Mouse (Mus musculus): ENCODE measurements at regions not wholly inside any gene's neighbourhood (a gene's known extent, or its start where the extent isn't known, plus 50 kb on each side); places are given as distances from the start of the nearest gene placed in this dataset.

- no peak overlapping the region for H3K9ac ChIP-seq
- no peaks in the 10 kb centered on the region for H3K36me3 ChIP-seq
- no peaks in the 10 kb centered on the region for H3K9me3 ChIP-seq (replicated peaks)
- 55% methylated on average over 2 of the region's 2 CpGs for WGBS
- ATAC-seq (replicated peaks; ENCODE audit: insufficient number of reproducible peaks, insufficient read depth, low FRiP score, low read depth) = no peak
- H3K27me3 ChIP-seq = no peaks in the 10 kb centered on the region
- no peaks in the 10 kb centered on the region for H3K4me1 ChIP-seq (replicated peaks)
- H3K4me2 ChIP-seq = no peak overlapping the region
- H3K27ac ChIP-seq = no peak overlapping the region
- H3K4me3 ChIP-seq = no peak overlapping the region
Observed at GRCm38 (mm10) chr16:77459651-77460050, 142.2 kb downstream of the Gm11146 start.

- Histone ChIP-seq H3K4me1 (replicated peaks) (peaks cover 7% of the 10 kb centered on the region), H3K9me3 (replicated peaks) (no peaks in the 10 kb centered on the region), H3K27me3 (no peaks in the 10 kb centered on the region), H3K4me2 (no peak overlapping the region), H3K36me3 (no peaks in the 10 kb centered on the region), H3K27ac (no peak overlapping the region), H3K4me3 (no peak overlapping the region), H3K9ac (no peak overlapping the region)
- WGBS = 89% methylated on average over 6 of the region's 6 CpGs
- no peak for ATAC-seq (replicated peaks; ENCODE audit: insufficient number of reproducible peaks, insufficient read depth, low FRiP score, low read depth)
Observed at GRCm38 (mm10) chr16:77444647-77445046, 157.2 kb downstream of the Gm11146 start.

DNA sequence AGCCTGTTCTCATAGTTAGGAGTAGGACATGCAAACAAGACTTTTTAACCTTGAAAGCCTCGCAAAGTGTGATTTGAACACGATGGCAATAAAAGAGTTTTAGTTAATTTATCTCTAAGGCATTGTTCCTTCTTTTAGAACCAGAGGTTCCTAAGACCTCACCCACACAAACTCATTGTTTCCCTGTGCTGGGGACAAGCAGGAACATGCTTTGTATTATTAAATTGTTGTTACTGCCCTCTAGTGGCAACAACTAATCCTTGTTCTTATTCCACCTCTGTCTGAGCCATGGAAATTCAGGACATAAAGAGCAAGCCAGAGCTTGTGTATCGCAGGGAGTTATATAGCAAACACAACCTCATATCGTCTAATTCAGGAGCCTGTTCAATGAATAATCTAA, 157.9 kb downstream of the Gm11146 start:
- ATAC-seq (replicated peaks; ENCODE audit: insufficient number of reproducible peaks, insufficient read depth, low FRiP score, low read depth) = peak; percentile 67; the same call in 1 of the 2 replicates
- Histone ChIP-seq H3K27ac (no peak overlapping the region), H3K4me2 (no peak overlapping the region), H3K36me3 (no peaks in the 10 kb centered on the region), H3K4me3 (no peak overlapping the region), H3K9ac (no peak overlapping the region), H3K9me3 (replicated peaks) (no peaks in the 10 kb centered on the region), H3K4me1 (replicated peaks) (peaks cover 7% of the 10 kb centered on the region), H3K27me3 (no peaks in the 10 kb centered on the region)
- 29% methylated on average over 4 of the region's 4 CpGs for WGBS

DNA sequence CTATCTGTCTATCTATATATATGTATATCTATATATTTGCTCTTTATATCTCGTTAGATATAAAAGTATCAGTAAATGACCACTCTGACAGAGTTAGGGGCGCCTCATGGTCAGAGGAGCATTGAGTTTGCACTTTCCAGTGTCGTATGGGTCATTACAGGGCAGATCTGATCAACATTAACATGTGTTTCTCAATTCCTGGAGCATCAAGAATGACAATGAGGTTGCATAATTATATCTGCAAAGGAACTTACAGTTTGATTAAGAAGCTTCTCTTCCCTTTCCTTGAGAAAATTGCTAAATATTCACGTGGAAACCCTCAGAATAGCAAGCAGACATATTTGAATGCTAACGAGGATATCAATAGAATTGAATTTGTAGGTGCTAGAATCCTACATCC, 158.6 kb downstream of the Gm11146 start:
- Histone ChIP-seq H3K36me3 (no peaks in the 10 kb centered on the region), H3K4me2 (no peak overlapping the region), H3K4me1 (replicated peaks) (peaks cover 7% of the 10 kb centered on the region), H3K9ac (no peak overlapping the region), H3K27ac (no peak overlapping the region), H3K27me3 (no peaks in the 10 kb centered on the region), H3K4me3 (no peak overlapping the region), H3K9me3 (replicated peaks) (no peaks in the 10 kb centered on the region)
- 85% methylated on average over 5 of the region's 5 CpGs for WGBS
- ATAC-seq (replicated peaks; ENCODE audit: insufficient number of reproducible peaks, insufficient read depth, low FRiP score, low read depth) = no peak

- no peak overlapping the region for H3K4me3 ChIP-seq
- H3K4me1 ChIP-seq (replicated peaks) = peaks cover 7% of the 10 kb centered on the region
- no peaks in the 10 kb centered on the region for H3K27me3 ChIP-seq
- H3K9me3 ChIP-seq (replicated peaks) = no peaks in the 10 kb centered on the region
- WGBS = 89% methylated on average over 6 of the region's 6 CpGs
- no peak overlapping the region for H3K4me2 ChIP-seq
- no peak overlapping the region for H3K9ac ChIP-seq
- no peak for ATAC-seq (replicated peaks; ENCODE audit: insufficient number of reproducible peaks, insufficient read depth, low FRiP score, low read depth)
- no peak overlapping the region; the same call in 1 of the 2 replicates for H3K27ac ChIP-seq
- no peaks in the 10 kb centered on the region for H3K36me3 ChIP-seq
Observed at GRCm38 (mm10) chr16:77442866-77443265, 159.0 kb downstream of the Gm11146 start.

- 79% methylated on average over 4 of the region's 4 CpGs for WGBS
- no peak overlapping the region for H3K4me3 ChIP-seq
- no peaks in the 10 kb centered on the region for H3K9me3 ChIP-seq (replicated peaks)
- no peaks in the 10 kb centered on the region for H3K36me3 ChIP-seq
- H3K4me1 ChIP-seq (replicated peaks) = peaks cover 3% of the 10 kb centered on the region
- H3K27ac ChIP-seq = no peak overlapping the region
- ATAC-seq (replicated peaks; ENCODE audit: insufficient number of reproducible peaks, insufficient read depth, low FRiP score, low read depth) = no peak
- no peak overlapping the region for H3K4me2 ChIP-seq
- H3K27me3 ChIP-seq = no peaks in the 10 kb centered on the region
- H3K9ac ChIP-seq = no peak overlapping the region
Observed at GRCm38 (mm10) chr16:77431345-77431744, 170.5 kb downstream of the Gm11146 start.

- no peak for ATAC-seq (replicated peaks; ENCODE audit: insufficient number of reproducible peaks, insufficient read depth, low FRiP score, low read depth)
Observed at GRCm38 (mm10) chr16:77422385-77423363, 179.2 kb downstream of the Gm11146 start.

DNA sequence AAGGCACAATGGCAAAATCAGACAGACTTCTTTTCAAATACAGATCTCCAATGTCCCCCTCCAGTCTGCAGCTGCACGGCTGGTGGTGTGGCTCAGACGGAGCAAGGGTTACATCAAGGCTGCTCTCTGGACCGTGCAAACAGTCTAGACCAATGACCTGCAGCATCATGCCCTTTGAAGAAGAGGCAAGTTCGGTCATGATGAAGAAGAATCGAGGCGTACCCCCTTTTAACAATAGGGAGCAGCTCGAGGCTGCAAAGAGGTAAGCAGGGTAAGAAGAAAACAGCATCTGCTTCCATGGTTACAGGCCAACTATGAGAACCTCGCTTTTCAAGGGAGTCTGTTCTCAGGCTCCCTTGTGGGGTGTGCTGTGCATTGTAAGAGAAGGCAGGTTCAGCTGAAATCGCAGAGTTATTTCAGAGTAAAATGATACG, 180.3 kb downstream of the Gm11146 start:
- Histone ChIP-seq H3K4me2 (0 out of 2 replicates have a peak overlapping the region, but pooled peaks have one; percentile 21), H3K36me3 (no peaks in the 10 kb centered on the region), H3K4me1 (replicated peaks) (peaks cover 12% of the 10 kb centered on the region), H3K27me3 (no peaks in the 10 kb centered on the region), H3K4me3 (no peak overlapping the region), H3K9ac (no peak overlapping the region), H3K9me3 (replicated peaks) (no peaks in the 10 kb centered on the region), H3K27ac (peak overlapping the region; percentile 9; the same call in 1 of the 2 replicates)
- ATAC-seq (replicated peaks; ENCODE audit: insufficient number of reproducible peaks, insufficient read depth, low FRiP score, low read depth) = no peak
- WGBS = 58% methylated on average over 10 of the region's 10 CpGs

More at GRCm38 (mm10) chr16:77422385-77423363, 179.2 kb downstream of the Gm11146 start:
- no peak overlapping the region for H3K4me3 ChIP-seq
- H3K4me2 ChIP-seq = no peak overlapping the region
- WGBS = 78% methylated on average over 12 of the region's 12 CpGs
- no peak overlapping the region for H3K9ac ChIP-seq
- peaks cover 11% of the 10 kb centered on the region for H3K4me1 ChIP-seq (replicated peaks)
- H3K27me3 ChIP-seq = no peaks in the 10 kb centered on the region
- no peaks in the 10 kb centered on the region for H3K36me3 ChIP-seq
- H3K27ac ChIP-seq = no peak overlapping the region
- no peaks in the 10 kb centered on the region for H3K9me3 ChIP-seq (replicated peaks)

GRCm38 (mm10) chr16:77421001-77421400, 180.9 kb downstream of the Gm11146 start:
- Histone ChIP-seq H3K4me2 (no peak overlapping the region), H3K9me3 (replicated peaks) (no peaks in the 10 kb centered on the region), H3K9ac (no peak overlapping the region), H3K4me3 (no peak overlapping the region), H3K4me1 (replicated peaks) (peaks cover 12% of the 10 kb centered on the region), H3K36me3 (no peaks in the 10 kb centered on the region), H3K27ac (peak overlapping the region; percentile 9; the same call in 1 of the 2 replicates), H3K27me3 (no peaks in the 10 kb centered on the region)
- 69% methylated on average over 6 of the region's 6 CpGs for WGBS
- ATAC-seq (replicated peaks; ENCODE audit: insufficient number of reproducible peaks, insufficient read depth, low FRiP score, low read depth) = no peak

GRCm38 (mm10) chr16:77420136-77420860, 181.6 kb downstream of the Gm11146 start:
- Histone ChIP-seq H3K4me2 (no peak overlapping the region), H3K9ac (no peak overlapping the region), H3K27ac (no peak overlapping the region), H3K27me3 (no peaks in the 10 kb centered on the region), H3K4me1 (replicated peaks) (peaks cover 12% of the 10 kb centered on the region), H3K4me3 (no peak overlapping the region), H3K36me3 (no peaks in the 10 kb centered on the region), H3K9me3 (replicated peaks) (no peaks in the 10 kb centered on the region)
- ATAC-seq (replicated peaks; ENCODE audit: insufficient number of reproducible peaks, insufficient read depth, low FRiP score, low read depth) = no peak
- WGBS = 77% methylated on average over 8 of the region's 8 CpGs

GRCm38 (mm10) chr16:77419116-77419735, 182.7 kb downstream of the Gm11146 start:
- H3K27ac ChIP-seq = no peak overlapping the region
- no peak for ATAC-seq (replicated peaks; ENCODE audit: insufficient number of reproducible peaks, insufficient read depth, low FRiP score, low read depth)
- H3K4me3 ChIP-seq = no peak overlapping the region
- WGBS = 70% methylated on average over 4 of the region's 4 CpGs
- no peaks in the 10 kb centered on the region for H3K9me3 ChIP-seq (replicated peaks)
- no peaks in the 10 kb centered on the region for H3K36me3 ChIP-seq
- no peaks in the 10 kb centered on the region for H3K27me3 ChIP-seq
- no peak overlapping the region for H3K9ac ChIP-seq
- peaks cover 16% of the 10 kb centered on the region for H3K4me1 ChIP-seq (replicated peaks)
- no peak overlapping the region for H3K4me2 ChIP-seq
